Mouse (Mus musculus) liver, adult 2 months (tissue): ENCODE measurements around the gene Tnfsf8.

Experiments
- CTCF ChIP-seq: fragments of 200-500 bp; IDR thresholded peaks from 2 replicates; pipeline ENCODE4 v1.5.1; 2011; ENCODE audit warnings: low read depth, low read length, control low read depth
- POLR2A ChIP-seq: fragments of 200-500 bp; IDR thresholded peaks from 2 replicates; pipeline ENCODE4 v1.6.1; 2011; ENCODE audit warnings: low read length, control low read depth; ENCODE audit not compliant: insufficient read depth; ENCODE audit errors: extremely low read depth

GRCm38 (mm10) chr4:63850082-63850481, 11.1 kb downstream of the Tnfsf8 start:
- TF ChIP-seq POLR2A: no peak
- no peak for TF ChIP-seq CTCF
